Mouse (Mus musculus) cerebellum, adult 11-12 months (tissue): Measurements from ENCODE around the gene Noc3l.

Experiments used
- DNase-seq: peaks from one replicate; pipeline ENCODE4 v3.0.0; 2022

Gene Noc3l

DNA sequence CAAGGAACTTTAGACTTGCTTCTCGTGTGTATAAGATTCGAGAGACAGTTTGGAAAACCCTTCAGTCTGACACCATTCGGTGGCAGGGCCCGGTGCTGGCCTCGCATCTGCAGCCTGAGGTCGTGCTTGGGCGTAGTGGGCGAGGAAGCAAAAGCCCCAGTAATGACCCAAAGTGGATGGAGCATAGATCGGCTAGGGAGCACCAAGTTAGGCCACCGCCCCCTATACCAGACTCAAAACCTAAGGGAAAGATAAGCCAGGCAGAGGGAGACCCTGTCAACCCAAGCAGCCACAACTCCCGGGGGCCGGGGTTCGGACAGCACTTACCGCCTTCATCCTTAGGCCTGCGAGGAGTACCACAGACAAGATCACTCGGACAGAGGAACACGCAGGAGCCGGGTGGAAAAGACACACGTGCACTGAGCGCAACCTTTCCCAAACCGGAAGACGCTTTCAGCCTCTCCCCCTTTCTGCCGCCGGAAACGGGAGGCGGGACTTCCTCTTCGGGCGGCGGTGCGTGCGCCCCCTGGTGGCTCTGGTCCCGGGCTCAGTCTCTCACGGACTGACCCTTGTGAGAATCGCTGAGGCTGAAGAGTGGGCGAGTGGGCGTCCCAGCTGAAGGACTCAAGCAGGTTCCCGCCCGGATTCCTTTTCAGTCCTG, at the start of gene Noc3l:
Gene Noc3l, minus strand, starts transcription at position 472 of the 661 bp plus-strand sequence.
- DNase-seq = peak; percentile 88

DNA sequence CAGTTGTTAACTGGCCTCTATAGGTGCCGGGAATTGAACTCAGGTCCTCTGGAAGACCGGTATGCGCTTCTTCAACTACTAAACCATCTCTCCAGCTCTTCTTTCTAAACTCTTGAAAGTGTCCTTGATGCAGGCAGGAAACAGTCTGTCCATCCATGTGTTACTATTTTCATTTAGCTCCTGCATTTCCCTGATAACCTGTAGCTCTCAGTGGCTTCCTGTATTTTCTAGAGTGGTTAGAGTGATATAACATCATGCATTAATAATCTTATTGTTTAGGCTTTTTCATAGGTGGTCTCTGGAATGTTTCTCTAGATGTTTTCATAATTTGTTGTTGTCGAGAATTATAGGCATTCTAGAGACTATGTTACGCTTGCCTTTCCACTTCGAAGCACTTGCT, 43.5 kb upstream of the Noc3l start:
- DNase-seq = no peak

DNA sequence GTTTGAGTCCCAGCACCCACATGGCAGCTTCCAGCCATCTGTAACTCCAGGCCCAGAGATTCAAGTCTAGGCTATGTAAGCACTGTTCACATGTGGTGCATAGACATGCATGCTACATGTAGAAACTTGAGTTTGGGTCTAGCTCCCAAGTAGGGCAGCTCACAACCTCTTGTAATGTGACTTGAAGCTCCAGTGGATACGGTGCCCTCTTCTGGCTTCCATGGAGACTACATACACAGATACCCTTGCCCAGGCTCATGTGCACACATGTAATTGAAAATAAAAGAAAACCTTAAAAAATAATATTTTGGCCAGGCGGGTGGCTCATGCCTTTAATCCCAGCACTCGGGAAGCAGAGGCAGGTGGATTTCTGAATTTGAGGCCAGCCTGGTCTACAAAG, 39.2 kb upstream of the Noc3l start:
- DNase-seq = no peak

DNA sequence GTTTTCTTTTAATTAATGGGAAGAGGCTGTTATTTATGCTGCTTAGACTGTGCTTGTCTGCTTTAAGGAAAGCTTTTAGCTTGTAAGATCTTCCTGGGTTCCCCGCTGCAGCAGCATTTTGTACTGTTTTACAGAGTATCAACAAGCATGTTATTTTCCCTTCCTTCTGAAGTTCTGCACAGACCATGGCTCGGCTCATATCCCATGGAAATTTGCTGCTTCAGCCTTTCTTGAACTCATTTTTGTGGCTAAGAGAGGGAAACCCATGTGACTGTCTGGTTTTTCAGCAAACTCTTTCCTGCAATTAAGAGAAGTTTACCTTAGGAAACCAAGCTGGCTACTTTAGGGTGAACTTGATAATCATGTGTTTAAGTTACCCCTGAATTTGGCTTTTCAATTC, 27.3 kb upstream of the Noc3l start:
- no peak for DNase-seq

DNA sequence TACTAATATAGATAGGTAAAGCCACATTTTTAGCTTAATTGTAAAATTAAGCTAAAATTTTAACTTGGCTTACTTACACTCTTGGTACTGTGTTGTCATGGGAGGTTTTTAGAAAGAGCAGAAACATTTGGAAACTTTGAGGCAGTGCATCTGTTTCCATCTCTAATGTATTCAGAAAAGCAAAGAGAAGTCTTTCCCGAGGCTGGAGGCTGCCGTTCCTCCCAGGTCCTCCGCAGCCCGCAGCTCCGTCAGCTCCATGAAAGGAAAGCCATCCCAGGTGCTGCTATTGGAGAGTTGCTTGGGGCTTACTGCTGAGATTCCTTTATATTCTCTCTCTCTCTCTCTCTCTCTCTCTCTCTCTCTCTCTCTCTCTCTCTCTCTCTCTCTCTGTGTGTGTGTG, 25.8 kb upstream of the Noc3l start:
- DNase-seq = no peak

DNA sequence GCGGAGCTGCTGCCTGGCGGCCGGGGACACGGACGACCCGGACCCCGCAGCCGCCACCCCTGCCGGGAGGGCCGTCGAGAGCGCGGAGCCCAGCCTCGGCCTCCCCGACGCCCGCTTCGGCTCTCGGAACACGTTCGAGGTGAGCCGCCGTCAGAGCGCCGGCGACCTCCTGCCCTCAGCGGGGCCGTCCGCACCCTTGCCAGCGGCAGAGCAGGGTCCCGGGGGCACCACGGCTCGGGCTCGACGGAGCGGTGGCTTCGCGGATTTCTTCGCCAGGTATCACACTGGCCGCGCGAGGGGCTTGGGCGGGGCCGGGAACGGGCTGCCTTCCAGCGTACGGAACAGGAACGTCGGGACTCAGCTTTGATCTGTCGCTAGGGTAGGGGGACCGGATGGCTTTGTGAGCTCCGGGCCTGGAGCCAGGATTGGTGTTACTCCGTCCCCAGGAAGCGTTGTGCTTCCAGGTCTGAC, 18.2 kb upstream of the Noc3l start:
- DNase-seq = peak; percentile 62

DNA sequence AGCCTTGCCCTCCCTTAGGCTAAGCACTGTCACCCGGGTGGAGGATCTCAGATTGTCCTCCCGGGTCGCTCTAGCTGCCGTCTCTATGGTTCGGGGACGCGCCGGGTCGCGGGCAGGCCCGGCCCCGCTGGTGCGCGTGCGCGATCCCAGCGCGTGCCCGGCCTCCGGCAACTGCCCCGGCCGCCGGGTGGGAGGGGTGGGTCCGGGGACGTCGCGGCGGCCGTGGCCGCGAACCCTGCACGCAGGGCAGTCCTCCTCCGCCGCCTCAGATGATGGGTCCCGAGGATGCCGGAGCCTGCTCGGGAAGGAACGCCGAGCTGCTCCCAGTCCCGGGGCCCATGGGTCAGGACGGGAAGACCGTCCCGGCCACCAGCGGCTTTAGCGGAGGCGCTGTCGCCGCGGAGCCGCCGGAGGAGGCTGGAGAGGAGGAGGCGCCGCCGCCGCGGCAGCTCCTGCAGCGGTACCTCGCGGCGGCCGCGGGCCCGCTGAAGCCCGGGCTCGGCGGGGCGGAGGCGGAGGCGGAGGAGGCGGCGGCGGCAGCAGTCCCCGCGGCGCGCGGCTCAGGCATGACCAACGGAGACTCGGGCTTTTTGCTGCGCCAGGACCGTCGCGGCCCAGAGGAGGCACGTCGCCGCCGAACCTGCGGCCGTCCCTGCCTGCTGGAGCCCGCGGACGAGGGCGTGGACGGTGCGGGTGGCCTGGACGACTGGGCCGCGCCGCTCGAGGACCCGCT, 17.6 kb upstream of the Noc3l start, which contains the start of gene Tbc1d12:
Gene Tbc1d12, plus strand, starts transcription at position 142 of the 733 bp plus-strand sequence.
- DNase-seq = peak; percentile 92

DNA sequence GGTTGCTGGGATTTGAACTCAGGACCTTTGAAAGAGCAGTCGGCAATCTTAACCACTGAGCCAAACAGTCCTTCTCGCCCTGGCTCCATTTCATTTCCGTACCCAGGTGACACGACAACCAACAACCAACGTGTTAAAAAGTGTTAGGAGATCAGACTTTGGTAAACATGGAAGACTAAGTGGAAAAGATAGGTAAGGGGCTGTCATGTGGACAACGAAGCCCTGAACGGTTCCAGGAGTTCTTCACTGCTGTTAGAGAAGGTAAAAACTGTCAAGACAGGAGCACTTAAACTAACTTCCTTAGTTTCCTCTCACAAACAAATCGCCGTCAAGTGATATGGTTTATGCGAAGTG, 17.0 kb upstream of the Noc3l start:
- DNase-seq = peak; percentile 38

DNA sequence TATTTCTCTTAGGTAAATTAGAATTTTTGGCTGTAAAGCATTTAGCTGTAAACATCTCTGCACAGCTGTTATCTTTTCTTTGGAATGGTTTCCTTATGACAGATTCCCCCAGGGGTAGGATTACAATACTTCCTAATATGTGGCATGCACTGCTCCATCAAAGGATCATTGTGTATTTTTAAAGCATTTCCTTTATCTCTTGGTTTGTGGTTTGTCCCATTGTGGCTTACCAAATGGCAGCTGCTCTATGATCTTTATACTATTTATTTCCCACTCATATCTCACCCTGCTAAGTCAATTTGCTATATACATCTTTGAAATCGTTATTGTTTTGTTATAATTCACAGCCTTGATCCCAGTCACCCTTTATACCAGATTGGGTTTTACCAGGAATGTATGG, 14.2 kb upstream of the Noc3l start:
- no peak for DNase-seq

DNA sequence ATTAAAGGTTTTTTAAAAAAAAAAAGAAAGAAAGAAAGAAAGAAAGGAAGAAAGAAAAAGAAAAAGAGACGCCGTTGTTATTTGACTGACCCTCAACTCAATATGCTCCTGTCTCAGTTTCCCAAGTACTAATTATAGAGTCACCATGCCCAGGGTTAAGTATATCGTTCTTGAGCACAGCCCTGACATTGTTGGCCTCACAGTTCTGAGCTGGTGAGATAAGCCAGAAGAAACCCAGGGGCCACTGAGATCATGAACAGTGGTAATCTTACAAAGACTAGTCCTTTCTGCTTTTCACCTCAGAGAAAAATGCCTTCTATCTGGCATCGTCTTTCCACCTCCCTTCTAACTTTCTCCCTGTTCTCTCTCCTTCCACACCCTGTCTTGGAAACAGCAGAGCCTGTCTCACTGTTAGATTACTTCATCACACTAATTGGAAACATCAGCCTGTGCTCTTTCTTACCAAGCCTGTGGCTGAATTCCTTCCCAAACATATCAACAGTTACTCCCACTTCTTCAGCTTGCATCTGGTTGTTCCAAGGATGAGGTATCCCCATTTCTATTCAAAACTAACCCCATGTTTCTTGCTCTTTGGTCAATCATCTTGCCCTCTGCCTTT, 1.3 kb upstream of the Noc3l start:
- DNase-seq = no peak

DNA sequence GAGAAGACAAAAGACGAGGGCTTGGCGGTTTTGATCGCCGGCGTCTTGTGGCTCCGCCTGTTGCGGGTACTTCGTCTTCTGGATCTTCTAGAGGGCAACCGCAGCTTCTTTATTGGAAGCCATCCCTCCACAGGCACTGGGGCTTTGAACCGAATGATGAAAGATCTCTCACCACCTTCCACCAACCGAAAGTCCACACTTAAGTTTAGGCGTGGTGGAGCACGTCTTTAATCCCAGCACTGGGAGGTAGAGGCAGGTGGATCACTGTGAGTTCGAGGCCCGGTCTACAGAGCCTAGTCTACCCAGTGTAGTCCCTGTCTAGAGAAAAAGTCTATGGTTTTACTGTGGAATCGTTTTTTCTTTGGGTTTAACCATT, 378 bp upstream of the Noc3l start:
- DNase-seq = no peak

DNA sequence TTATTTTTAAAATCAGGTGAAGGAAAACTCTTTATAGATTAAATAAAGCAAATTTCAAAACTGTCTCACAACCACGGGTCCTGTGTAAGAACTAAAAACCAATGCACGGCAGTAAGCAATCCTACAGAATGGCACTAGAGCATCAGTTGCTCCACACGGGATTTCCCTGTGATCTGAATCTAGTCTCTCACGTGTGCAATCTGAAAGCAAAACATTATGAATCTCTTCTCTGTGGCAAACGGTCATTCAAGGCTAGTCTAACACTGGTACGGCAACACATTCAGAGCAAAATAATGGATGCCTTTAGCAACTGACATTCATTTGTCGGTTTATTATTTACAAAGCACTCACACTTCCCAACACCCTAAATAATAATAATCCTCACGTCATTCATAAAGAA, 846 bp downstream of the Noc3l start:
- no peak for DNase-seq

DNA sequence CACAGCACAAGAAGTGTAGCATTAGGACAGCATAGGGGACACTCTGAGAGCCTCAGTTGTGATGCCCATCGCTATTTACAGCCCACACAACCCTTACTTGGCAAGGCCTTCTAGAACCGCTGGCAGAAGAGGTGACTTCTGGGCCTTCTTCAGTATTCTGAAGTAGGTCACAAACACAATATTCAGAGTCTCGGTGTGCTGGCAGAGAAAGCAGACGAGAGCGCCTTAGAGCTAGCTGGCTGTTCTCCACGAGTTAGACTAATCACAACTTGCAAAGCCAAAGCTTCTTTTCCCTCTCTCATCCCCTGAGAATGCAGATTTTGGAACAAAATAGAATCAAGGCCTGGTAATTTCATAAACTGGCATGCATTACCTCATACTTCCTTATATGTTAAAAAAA, 20.2 kb downstream of the Noc3l start:
- DNase-seq = no peak

DNA sequence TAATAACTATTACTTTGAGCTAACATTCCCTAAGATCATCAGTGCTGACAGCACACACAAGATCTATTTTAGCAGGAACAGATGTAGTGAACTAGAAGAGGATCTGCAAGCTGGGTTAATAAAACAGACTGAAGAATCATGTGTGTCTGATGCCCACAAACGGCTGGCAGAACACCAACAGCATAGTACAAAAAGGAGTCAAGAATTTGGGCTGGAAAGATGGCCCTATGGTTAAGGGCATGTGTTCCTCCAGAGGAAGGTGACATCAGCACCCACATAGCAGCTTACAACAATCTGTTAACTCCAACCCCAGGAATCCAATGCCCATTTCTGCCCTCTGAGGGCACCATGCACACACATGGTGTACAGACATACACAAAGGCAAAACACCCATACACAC, 20.7 kb downstream of the Noc3l start:
- DNase-seq = no peak

DNA sequence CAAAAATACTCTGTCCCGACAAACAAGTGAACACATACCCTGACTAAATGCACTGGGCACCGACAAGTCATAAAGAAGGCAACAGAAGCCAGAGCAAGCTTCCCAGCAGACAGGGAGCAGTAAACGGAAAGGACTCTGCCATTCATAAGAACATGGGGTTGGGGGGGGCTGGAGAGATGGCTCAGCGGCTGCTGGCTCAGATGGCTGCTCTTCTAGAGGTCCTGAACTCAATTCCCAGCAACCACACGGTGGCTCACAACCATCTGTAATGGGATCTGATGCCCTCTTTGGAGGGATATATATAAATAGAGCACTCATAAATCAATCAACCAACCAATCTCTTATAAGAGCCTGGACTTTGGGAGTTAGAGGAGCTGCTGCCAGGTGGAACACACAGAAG, 22.5 kb downstream of the Noc3l start:
- no peak for DNase-seq

DNA sequence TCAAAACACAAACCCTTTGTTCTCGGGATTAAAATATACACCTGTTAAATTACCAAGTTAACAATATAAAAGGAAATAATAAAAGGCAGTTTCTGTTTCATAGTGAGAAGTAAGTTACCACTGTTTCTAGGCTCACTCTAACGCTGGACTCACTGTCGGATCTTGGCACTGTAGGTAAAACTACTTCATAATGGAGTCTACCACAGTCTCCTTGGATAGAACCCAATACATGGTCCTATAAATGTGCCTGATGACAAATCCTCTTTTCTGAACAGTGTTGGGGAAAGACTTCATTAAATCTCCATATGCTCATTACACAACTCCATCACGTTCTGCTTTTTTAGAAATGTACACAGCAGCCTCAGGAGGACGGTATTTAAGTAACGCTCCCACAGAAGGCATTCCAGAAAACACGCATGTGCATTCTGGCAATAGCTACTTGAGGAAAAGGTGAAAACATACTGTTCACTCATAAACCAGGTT, 25.4 kb downstream of the Noc3l start:
- DNase-seq = no peak

DNA sequence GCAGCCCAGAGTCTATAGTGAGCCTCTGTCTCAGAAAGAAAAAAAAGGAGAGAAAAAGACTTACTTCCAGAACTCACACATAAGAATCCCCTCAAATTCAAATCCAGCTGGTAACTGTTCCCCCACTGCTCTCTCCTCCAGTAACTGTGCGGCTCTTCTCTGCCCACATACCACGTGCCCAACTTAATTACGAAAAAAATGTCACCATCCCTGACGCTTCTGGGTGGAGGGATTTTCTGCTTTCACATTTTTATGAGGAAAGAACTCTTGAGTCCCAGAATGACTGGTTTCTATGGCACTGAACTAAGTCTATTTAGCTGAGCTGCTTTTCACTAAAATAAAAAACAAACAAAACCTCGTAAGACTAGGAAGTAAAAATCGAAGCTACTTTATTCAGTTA, 31.3 kb downstream of the Noc3l start:
- DNase-seq = no peak

DNA sequence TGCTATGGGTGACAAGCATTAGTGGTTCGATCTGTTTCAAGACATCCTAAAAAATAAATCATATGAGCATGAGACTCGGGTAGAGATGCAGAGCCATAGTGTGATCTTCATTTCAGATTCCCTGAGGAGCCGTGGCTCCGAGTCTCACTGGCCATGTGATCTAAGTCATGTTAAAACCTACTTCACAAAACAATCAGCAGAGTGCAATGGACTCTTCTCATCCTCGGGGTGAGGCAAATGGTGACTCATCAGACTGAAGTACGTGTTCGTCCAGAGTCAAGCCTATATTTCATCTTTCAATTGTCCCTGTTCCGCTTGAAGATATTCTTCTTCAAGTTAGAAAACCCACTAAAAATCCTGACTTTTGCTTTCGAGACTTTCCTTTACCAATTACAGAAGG, 35.5 kb downstream of the Noc3l start:
- no peak for DNase-seq

DNA sequence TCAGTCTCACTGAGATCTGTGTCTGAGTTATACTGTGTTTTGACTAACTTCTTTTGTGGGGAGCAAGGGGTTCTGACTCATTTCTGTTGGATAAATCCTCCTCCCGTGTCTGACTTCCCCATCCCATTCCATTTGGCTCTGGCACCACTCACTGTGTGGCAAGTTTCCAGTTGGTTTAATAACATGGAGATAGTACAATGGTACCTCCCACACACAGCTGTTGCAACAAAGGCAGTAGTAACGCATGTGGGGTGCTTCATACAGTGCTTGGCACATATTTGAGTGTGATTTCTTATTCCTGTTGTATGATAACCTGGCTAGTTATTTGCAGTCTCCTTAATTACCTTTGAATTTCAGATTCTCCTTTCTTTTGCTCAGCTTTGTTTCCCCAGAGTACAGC, 40.2 kb downstream of the Noc3l start:
- DNase-seq = no peak

DNA sequence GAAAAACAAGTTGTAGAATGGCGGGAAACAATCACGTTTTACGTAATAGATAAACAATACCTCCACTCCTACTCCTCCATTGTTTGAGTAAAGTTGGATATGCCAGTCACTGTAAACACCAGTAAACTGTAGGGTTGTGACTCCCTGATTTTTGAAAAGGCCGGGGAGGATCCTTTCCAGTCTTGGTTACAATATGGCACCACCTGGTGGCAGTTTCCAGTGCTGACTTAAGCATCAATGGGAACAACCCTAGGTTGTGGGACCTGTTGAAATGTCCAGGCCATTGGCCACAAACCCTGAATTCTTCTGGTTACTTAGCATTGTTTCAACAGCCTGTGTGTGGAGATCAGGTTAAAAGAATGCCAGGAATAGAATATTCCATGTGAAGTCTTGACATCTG, 43.5 kb downstream of the Noc3l start:
- no peak for DNase-seq

DNA sequence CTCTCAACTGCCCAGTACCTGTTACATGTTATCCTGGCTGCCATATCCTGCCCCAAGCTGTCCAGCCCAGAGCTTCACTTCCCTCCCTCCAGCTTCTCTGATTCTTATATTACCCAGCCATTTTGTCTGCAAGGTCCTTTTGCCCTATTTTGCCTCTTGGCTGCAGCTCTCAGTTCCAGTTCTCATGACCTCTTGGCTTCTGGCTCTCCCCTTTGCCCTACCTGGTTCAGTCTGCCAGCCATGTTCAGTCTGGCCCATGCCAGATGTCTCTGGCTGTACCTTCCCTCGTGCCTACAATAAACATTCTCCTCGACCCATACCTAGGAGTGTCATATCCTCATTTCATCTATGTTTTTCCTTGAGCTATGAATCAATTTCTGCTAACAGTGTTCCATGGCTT, 52.7 kb downstream of the Noc3l start:
- DNase-seq = no peak

DNA sequence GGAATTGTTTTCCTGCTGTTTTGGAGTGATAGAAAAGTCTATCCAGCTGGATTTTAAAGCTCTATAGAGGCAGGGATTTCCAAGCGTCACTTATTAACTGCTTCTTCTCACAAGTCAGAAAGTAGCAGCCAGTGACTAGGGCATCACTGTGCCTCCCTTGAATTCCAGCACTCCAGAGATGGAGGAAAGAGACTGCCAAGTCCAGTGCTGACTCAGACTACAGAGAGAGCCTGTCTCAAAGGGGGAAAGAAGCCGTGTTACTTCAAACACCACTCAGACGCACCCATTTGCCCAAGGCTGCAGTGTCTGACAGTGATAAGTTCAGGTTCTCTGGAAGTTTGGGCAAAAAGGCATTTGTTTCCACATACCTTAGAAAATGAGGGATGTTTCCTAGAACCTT, 58.6 kb downstream of the Noc3l start:
- no peak for DNase-seq

DNA sequence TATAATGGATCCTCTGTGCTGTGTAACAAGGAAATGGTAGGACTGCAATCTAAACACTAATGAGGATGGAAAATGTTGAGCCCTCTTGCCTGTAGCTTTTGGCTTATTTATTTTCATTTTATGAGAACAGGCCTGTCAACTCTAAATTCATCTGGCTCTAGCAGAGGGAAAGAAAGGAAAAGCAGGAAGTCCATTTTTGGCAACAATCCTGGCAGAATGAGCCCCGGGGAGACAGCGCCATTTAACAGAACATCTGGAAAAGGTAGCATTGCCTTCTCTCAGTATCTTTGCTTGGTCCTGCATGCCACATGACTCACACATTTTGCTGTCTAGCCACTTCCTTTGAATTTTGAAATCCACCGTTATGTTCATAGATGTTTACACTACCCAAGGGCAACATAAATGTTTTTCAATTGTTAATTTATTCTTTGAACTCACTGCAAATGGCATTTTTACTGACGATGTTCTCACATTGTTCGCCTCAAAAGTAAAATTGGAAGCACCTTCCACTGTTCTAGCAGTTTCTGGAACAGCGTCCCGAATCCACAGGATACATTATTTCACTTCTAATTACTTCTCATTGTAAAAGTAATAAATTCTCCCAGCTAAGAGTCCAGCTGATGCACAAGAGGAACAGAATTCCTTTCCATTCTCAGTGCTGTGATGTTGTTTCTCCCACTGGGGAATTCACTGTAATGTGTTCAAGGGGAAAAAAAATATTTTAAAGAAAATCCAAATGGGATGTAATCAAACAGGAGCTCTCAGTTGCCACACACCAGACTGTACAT, 60.2 kb downstream of the Noc3l start:
- no peak for DNase-seq
